Mouse (Mus musculus) adrenal gland, postnatal 14 days (tissue): ENCODE measurements around the gene Eml1. TPM values are rescaled to one million over a fixed set of nuclear protein-coding genes. Genes with fewer than 3 reads are reported as not detected.

ENCODE experiments used
- DNase-seq: peaks from one replicate; pipeline ENCODE4 v3.0.0; 2021; ENCODE audit warnings: mixed read lengths
- total RNA-seq: library from RNA; stranded (reverse); gene quantifications from 2 replicates; pipeline ENCODE4 v1.2.3, GENCODE M21; 2021

The Eml1 gene
- total RNA-seq, 1 experiment from 2014 or later, result 32.9 TPM

DNA sequence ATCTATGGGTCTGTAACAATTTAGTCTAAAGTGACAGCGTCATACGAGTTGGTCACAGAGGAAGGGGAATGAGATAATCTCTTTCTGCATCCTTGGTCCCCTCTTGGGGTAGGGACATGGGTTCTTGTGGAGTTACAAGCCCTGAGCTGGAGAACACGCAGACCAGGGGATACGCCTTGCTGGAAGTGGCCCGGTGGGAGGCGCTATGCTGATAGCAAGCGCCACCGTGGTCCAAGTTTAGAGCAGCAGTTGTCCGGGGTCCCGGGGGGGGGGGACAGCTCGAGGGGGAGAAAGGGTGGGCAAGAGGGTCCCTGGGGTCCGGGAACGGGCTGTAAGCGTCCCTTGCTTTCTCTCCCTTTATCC is 51.7 kb downstream of the Eml1 start:
- peak; percentile 58 for DNase-seq

DNA sequence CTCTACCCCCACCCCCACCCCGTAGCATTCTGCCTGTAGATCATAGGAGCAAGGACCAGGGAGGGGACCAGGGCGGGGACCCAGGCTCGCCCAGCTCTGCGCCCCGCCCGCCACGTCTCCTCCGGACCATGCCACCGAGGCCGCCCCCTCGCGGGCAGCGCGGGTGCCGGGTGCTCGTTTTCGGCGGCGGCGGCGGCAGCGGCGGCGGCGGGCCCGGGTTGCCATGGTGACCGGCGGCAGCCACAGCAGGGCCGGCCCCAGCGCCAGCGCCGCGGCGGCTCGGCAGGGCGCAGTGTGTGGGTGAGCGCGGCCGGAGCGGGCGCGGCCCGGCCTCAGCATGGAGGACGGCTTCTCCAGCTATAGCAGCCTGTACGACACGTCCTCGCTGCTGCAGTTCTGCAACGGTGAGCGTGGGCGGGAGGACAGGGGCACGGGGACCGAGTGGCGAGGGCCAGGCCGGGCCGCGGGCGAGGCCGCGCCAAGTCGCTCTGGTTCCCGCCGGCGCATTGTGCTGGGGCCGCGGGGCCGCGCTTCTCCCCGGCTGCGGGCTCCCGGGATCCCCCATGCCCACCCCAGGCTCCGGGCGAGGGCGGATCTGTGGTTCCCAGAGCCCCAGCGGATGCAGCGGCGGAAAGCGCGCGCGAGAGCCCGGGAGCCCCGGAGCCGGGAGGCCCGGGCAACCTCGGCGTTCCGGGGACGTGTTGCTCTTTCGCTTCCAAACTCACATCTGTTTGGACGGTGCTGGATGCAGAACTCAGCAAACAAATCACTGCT is 52.3 kb downstream of the Eml1 start:
- DNase-seq, result peak; percentile 95

DNA sequence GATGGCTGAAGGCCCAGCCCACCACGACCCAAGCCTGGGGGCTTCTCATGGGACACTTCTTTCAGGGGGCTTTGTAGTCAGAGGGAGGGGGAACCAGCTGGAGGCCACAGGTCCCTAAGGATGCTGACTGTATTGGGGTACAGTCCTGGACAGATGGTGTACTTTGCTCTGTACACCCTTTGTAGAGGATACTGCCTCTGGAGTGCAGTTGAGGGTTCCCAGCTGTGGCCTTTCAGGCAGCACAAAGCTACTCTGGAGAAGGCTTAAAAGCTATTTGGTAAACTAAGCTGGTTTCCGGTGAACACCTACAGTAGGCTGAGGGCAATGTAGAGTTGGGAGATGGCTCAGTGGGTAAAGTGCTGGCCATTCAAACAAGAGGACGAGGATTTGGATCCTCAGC is 60.2 kb downstream of the Eml1 start:
- DNase-seq, result no peak

DNA sequence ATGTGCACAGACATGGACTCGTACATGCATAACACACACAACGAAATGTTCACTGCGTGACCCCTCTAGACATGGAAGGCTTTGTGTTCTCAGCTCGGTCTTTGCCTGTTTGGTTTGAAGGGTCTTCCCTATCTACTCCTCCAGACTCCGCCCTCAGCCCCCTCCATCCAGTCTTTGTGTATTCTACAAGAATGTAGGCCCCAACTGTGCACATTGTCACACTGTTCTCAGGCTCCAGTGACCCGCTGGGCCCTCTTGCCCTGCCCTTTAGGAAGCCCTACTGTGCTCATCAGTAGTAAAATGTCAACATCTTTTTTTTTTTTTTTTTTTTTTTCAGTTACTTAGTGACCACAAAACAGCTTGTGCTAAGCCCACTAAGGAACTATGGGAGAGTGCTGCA is 61.0 kb downstream of the Eml1 start:
- DNase-seq, result no peak

DNA sequence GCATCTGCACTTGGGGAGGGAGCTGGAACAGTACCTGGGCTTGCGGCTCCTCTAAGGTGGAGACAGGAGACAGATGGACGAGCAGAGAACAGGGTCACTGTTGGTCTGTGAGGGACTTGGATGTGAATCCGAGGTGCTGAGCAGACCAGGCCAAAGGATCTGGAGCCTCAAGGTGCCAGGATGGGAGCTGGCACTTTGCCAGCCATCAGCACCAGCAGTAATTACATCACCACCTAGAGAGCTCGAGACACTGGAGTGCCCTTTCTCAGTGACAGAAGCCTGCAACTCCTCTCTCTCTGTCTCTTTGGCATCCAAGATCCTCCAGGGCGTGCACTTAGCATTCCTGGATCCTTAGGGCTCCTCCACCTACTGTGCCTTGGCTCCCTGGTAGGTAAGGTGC is 61.8 kb downstream of the Eml1 start:
- no peak for DNase-seq

DNA sequence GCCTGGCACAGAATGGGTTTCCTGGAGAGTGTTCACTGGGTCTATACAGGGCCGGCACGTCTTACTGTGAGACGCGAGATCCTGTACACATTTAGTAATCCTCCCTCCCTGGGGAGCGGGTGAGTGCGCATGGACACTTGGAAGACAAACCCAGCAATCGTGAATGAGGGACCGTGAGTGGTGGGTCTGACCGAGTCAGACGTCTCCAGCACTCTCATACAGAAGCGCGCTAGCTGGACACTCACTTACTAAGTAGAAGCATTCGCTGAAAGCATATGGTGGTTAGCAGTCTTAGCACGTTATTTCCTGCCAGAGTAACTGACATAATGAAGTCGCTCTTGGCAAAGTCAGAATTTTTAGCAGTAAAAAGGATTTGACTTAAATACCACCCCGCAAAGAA is 62.3 kb downstream of the Eml1 start:
- DNase-seq, result no peak

DNA sequence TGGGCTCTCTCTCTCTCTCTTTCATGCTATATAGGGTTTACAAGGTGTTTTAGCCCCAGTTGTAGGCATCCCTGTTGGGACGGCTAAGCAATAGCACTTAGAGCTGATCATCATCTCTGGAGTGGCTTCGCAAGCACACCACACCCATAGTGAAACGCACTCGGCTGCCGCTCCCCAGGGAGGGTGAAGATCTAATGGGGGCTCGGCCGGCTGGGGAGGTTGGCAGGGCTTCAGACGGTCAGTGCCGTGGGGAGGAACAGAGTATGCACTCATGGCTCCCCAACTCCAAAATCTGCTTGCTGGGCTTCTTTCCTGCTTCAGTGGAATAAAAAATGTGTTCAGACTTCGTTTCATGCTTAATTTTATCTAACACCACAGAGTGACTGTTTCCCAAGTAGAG is 62.7 kb downstream of the Eml1 start:
- DNase-seq, result no peak

DNA sequence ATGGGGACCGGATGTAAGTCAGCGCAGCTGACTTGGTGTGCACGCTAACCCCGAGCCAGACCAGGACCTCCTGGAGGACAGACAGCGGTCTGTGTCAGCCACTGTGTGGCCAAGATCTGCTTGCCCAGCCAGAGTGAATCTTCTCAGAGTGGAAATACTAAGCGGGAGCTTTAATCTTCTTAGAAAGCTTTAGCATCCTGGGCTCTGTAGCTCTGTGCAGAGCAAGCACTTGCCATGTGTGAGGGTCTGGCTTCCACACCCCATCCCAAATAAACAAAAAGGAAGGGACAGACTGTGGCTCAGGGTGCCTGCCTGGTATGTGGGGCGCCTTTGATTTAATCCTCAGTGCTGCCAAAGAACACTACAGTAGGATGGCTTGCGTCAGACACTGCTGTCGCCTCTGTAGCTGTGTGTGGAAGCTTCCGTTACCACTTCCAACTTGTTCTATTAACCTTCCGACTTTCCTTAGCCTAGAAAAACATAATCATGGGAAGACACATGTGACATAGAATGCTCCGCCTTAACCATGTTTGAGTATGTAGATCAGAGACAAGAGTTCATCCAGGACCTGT is 64.8 kb downstream of the Eml1 start:
- no peak for DNase-seq

DNA sequence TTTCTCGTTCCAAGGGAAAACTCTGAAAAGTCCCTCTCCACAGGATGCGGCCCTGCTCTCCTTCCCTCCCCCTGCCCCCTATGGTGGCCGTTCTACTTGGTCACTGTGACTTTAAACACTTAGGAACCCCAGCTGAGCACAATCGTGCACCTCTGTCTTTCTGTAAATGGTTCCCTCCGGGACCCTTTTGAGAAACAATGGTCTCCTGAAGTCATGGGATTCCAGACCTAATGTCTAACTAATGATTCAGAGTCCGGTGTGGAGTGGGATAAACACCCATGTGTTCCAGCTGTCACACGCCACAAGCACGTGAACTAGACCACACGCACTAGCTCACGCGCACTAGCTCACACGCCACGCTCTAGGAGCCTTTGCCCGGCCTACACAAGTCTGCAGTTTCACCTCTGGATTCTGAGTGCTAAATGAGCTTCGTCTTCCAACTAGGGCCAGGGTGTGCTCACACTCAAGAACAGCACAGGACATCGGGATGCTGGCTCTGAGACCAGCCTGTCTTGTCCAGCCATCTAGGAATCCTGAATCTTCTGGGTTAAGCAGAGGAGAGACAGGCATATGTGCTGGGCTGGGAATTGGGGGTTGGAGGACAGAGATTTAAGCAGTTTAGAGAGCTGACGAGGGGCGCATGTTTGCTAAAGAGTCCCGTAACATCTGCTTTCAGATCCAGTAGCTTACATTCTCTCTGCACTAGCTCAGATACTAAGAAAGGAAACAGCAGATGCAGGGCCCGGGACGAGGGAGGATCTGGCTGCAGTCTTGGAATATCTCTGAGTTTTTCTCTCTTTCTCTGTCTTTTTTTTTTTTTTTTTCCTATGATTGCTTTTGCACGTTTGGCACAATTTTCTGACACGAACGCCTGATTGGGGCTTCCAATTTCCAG is 65.5 kb downstream of the Eml1 start:
- no peak for DNase-seq

DNA sequence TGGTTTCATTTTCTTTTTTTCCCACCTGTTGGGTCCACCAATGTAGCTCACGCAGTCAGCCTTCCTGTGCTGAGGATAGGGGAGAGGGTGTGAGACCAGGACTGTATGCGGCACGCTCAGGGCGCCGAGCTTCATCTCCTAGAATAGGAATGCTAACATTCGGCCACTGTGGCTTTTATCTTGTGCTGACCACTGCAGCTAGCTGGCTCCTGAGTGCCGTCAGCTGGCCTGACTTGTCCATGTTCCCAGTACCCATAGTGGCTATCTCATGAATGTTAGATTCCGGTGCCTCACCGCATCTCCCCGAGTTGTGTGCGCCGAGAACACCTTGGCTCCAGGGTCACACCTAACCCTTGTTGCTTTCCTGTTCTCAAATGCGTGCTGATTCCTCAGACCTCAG is 66.7 kb downstream of the Eml1 start:
- DNase-seq, result no peak

DNA sequence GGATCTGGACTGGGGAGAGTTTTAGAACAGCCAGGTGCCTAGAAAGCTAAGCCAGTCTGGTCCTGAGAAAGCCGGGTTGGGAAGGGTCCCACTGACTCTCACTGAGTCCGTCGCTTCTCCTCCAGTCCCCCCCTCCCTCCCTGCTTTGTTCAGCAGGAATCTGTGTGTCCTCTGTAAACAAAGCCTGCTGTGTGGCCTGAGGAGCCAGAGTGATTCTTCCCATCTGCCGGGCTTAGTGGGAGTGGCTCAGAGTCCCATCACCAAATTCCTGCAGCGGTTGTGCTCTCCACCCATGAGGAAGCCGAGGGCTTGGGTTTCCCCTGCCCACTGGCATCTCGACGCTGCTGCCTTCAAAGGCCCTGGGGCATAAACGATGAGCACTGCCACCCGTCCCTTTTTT is 72.5 kb downstream of the Eml1 start:
- DNase-seq, result no peak

DNA sequence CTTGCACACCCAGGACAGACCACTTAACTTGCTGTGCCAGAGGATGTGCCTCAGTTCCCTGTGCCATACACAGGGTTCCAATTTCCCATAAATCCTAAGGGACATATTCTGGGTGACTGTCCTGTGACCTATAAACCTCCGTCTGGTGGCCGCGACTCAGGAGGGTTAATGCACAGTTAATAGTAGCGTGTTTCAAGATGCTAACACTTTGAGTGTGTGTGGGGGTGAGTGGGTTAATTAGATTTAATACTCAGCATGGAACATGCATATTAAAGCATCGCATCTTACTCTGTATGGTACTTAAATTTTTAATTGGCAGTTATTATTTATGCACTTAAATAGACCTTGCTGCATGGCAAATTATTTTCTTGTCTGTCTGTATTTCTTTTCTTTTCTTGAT is 73.0 kb downstream of the Eml1 start:
- DNase-seq, result no peak

DNA sequence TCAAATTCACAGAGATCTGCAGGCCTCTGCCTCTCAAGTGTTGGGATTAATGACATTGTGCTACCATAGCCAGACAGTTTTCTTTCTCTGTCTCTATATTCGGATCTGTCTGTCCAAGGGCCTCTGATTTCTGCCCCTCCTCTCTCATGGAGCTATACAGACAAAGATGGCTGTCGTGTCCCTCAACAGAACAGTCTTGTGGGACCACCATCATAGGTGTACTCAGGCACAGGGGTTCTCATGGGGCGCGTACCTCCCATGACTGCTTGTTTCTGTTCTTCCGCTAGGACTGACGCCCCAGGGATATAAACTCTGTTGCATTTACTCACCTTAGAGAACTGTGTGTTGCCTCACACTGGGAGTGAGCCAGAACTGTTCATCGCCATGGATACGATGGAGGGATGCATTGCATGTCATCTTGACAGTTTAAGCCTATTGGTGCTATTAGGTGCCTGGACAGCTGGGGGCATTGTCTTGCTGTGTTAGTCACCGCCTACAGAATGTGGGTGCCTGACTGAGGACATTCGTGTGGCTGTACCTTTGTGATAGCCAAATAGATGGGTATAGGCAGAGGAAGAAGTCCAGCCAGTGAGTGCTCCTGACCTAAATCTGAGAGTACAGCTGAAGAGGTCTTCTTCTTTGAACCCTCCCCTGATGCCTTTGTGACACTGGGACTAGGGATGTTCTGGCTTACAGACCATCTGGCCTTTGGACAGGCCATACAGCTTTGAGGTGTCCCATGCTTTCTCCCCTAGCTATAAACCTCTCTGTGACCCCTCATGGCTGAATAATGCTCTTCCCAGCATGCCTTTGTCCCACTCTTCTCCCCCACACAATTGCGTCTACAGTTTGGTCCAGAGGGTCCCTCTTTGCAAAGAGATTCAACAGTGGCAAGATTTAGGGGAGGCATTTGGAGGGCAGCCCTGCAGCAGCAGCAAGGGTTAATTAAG is 73.7 kb downstream of the Eml1 start:
- DNase-seq, result no peak

DNA sequence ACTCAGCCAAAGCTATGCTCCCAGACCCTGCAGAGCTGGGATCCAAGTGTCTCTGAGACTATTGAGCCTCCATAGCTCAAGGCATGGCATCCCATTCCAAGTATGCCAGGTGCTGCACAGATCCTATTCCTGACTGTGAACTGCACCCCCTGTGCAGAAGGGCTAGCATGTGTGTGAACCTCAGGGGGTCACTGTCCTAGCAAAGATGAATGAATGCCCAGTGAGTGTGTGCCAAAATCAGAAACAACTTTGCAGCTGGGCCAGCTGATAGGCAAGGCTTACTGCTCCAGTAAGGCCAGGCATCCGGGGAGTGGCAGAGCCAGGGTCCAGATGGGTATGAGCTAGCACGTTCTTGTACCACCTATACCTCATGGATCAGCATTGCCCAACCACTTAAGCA is 76.0 kb downstream of the Eml1 start:
- no peak for DNase-seq

DNA sequence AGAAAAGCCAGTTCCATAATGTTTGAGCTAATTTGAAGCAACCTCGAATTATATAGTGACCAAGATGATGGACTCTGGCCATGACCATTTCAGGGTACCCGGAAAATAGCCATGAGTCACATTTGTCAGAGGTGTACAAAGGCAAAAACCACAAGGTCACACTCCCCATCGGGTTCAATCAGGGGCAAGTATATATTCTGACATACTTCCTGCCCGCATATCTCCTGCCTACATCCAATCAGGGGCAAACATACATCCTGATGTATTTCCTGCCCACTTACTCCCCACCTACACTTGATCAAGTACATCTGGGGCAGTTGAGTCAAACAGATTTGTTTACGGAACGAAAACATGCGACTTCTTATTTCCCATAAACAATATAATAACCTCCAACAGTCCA is 77.6 kb downstream of the Eml1 start:
- no peak for DNase-seq

DNA sequence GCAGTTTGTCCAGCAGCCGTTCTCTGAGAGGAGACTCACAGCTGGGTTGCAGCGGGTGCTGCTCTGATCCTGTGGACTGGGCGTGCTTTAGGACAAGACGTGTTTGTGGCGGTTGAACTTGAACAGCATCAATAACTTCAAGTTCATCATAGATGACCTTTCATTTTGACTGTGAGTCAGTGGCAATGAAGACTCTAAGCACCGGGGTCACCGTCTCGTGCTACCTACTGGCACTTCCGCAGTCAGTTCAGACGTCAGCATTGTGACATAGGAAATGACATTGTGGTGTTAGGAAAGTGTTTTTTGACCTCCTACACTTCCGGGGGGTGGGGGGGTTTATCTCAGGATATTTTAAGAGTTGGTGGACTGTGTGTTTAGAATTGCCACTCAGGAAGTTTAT is 79.2 kb downstream of the Eml1 start:
- DNase-seq, result peak; percentile 64

DNA sequence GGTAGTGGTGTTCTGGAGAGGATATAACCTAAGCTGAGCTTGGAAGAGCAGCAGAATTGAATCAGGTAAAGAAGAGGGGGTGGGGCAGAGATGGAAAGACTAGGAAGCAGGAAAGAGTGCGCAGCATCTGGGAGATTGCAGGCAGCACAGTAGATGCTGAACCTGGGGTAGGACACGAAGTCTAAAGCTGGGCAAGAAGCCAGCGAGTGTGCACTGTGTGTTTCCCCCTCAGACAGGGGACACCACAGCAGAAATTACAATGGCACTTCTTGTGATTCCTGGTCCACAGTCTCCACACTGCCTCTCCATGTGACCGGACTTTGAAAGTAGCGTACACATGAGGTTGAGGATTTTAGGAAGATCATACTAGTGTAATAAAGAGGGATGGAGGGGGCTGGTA is 79.8 kb downstream of the Eml1 start:
- DNase-seq, result peak; percentile 27

DNA sequence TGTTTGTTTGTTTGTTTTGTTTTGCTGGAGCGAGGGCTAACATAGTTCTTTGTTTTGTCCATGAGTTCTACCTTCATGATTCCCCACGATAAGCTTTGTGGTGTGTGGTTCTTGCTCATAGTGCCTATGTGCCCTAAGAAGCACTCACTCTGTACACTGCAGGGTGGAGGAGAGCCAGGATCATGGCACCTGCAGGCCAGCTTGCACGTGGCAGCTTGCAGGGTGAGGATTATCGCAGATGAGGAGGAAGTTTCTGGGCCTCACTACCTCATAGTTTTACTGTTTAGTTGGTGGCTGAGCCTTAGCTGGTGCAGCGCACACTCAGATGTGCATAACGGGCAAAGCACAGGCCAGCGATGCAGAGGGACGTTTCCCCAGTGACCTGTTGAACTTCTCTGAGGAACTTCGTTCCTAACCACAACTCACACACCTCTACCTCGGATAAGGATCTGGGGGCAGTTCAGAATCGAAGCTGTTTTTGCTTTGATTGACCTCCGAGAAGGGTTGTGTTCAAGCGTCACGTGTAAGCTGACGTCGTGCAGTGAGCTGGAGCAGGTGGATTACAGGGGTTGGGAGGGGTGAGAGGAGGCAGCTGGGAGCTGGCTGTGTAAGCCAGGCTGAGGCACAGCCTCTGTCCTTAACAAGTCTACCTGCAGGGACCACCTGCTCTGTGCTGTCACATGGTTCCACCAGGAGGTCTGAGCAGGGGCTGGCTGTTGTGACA is 81.6 kb downstream of the Eml1 start:
- no peak for DNase-seq

DNA sequence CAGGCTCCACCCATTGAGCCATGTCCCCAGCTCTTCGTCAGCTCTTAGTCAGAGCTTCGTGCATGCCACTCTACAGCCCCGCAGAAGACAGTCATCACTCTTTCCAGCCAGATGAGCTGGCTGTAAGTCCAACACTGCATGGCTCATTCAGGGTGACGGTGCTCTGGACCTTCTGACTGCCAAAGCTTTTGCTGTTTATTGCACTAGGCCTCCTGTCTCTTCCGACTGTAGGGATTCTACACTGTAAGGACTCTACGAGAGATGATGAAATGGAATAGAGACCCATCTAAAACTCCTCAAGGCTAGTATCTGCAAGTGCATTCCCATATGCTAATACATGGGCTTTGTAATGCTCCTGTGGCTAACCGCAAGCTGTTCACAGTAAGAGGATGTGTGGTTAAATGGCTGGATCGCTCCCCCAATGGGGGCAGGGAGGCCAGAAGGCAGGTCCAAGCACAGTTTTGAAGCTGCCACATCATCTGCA is 82.8 kb downstream of the Eml1 start:
- DNase-seq, result peak; percentile 35

DNA sequence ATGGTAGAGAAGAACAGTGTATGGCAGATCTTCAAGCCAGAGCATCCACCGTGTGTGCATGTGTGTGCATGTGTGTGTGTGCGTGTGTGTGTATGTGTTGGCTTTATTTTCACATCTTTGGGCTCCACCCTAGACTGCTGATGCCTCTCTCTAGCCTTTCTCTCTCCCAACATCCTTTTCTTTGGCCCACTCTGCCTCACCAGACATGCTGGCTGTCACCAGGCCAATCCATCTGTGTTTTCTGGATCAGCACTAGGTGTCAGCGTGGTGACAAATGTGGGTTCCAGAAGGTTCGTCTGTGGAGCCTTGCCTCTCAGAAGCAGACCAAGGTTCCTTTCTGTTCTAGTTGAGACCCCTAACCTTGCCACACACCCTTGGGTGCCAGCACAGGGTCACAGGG is 84.2 kb downstream of the Eml1 start:
- no peak for DNase-seq

DNA sequence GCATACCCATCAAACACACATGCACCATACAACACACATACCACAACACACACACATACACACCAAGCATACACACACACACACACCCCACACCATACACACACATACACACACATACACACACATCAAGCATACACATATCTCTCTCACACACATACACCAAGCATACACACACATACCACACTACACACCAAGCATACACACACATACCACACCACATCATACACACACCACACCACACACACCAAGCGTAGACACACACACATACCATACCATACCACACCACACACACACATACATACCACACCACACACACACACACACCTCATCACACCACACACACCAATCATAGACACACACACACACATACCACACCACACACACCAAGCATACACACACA is 102.1 kb downstream of the Eml1 start:
- DNase-seq, result no peak
